Mouse (Mus musculus) left cerebral cortex, postnatal 10 days (tissue): Measurements from ENCODE around the gene Etfbkmt. TPM values are rescaled to one million over a fixed set of nuclear protein-coding genes. Genes with fewer than 3 reads are reported as not detected.

Experiments used
- DNase-seq, 2 experiments: peaks; one replicate each; pipeline ENCODE4 v3.0.0; 2021 to 2022; ENCODE audit warnings: low spot score in 2 of 2, mixed read lengths in 1 of 2; ENCODE audit errors: extremely low spot score in 1 of 2
- intact Hi-C: fragments of 180-260 bp; cut with DNase I; formaldehyde crosslinking; loops from one replicate; pipeline ENCODE4 v1.15.1; 2025
- total RNA-seq, 2 experiments: library from RNA; stranded (reverse); gene quantifications; 2 replicates each; pipeline ENCODE4 v1.2.3; 2021

Gene Etfbkmt
- 1 to 10 TPM; 1.6 to 2.3 TPM for total RNA-seq

GRCm38 (mm10) chr6:149139471-149139870 lies at the start of gene Etfbkmt:
Etfbkmt (plus strand) TSS chr6:149139849.
- intact Hi-C loops, result no loop called here
- DNase-seq, result no peak

DNA sequence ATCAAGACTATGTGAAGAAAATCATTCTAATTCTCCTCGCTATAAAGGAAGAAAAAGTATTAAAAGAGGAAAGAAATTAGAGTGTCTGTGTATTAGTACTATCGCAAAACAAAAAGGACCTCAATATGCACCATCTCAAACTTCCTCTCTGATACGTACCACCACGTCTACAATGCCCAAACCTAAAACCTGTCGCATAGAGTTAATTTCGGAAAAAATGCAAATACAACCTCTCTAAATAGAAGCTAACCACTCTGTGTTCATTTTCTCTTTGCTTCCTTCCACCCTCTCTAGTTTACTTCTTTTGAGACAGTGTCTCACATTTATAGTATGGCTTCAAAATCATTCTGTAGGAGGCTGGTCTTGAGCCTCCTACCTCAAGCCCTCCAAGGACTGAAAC lies 47.2 kb upstream of the Etfbkmt start:
- intact Hi-C loops, result no loop called here
- no peak for DNase-seq

GRCm38 (mm10) chr6:149093465-149093864 lies 46.2 kb upstream of the Etfbkmt start:
- intact Hi-C loops, result no loop called here
- peak in 1 of 2 experiments; percentile 36 for DNase-seq

GRCm38 (mm10) chr6:149094555-149094954 lies 45.1 kb upstream of the Etfbkmt start:
- intact Hi-C loops, result no loop called here
- DNase-seq, result no peak

DNA sequence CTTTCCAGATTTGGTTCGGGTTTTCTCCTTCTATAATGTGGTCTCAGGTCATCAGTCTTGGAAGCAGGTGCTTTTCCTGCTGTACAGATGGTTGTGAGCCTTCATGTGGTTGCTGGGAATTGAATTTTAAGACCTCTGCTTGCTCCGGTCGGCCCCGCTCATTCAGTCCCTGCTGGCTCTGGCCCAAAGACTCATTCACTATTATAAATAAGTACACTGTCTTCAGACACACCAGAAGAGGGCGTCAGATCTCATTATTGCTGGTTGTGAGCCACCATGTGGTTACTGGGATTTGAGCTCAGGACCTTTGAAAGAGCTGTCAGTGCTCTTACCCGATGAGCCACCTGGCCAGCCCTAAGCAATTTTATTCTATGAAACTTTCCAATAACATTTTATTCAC lies 44.3 kb upstream of the Etfbkmt start:
- peak in 1 of 2 experiments; percentile 23 for DNase-seq
- intact Hi-C loops, result no loop called here

GRCm38 (mm10) chr6:149096233-149096632 lies 43.4 kb upstream of the Etfbkmt start:
- intact Hi-C loops, result no loop called here
- DNase-seq, result no peak

DNA sequence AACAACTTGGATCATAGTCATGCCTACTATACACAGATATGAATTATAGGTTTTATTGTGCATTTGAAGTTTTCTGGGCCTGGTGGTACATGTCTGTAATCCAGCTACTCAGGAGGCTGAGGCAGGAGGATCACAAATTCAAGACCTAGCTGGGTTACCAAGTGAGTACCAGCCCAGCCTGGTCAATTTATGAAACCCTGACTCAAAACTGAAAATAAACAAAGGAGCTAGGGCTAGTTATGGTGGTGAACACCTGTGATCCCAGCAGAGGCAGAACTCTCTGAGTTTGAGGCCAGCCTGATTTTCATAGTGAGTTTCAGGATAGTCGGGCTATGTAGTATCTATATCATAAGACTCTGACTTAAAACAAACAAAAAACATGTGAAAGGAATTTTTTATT lies 42.4 kb upstream of the Etfbkmt start:
- no peak for DNase-seq
- intact Hi-C loops, result no loop called here

DNA sequence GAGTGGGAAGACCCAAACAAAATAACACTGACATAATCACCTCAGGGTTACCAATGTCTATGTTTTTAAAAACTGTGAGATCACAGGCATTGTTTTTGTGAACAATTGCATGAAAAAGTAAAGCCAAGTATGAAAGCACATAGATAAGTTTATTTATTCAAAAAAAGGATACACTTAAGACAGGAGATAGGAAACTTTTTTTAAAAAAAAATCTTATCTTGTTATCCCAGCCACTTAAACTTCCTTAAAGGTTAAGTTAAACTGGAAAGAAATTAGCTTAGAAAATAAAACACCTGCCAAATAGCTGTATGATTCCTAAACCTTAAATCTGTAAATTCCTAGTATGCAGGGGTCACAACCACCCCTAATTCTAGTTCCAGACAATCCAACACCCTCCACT lies 40.7 kb upstream of the Etfbkmt start:
- DNase-seq, result no peak
- intact Hi-C loops, result no loop called here

- intact Hi-C loops, result loop anchor here (5.0 kb wide), 1 partner anchor 38 kb away; no protein-coding TSS in a partner anchor
- peak; percentile 53 to 78 for DNase-seq
These were observed 39.2 kb upstream of the Etfbkmt start for GRCm38 (mm10) chr6:149100174-149101075.

- intact Hi-C loops, result loop anchor here (5.0 kb wide), 1 partner anchor 39 kb away; no protein-coding TSS in a partner anchor
These were observed 38.3 kb upstream of the Etfbkmt start, which contains the start of gene Dennd5b for GRCm38 (mm10) chr6:149101076-149101942. Dennd5b (minus strand) TSS chr6:149101680.

GRCm38 (mm10) chr6:149101943-149102243 lies 37.8 kb upstream of the Etfbkmt start:
- intact Hi-C loops, result loop anchor here (5.0 kb wide), 1 partner anchor 40 kb away; no protein-coding TSS in a partner anchor
- no peak for DNase-seq

More at GRCm38 (mm10) chr6:149101076-149101942, 38.3 kb upstream of the Etfbkmt start, which contains the start of gene Dennd5b:
- peak; percentile 82 to 91 for DNase-seq

DNA sequence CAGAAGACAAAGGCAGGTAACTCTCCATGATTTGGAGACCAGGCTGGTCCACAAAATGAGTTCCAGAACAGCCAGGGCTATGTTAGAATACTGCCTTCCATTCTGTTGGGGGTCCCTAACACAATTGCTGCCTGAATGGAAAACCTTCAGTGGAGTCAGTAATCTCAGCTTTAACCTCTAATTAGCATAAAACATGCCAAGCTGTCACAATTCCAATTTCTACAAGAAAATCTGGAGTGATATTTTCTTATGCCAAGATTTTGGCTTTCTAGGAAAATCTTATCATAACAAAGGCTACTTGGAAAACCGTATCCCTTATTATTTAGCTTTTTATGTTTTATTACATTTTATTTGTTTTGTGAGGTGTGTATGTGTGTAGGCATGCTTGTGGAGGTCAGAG lies 36.2 kb upstream of the Etfbkmt start:
- intact Hi-C loops, result loop anchor here (5.0 kb wide), 1 partner anchor 41 kb away; no protein-coding TSS in a partner anchor
- no peak for DNase-seq

GRCm38 (mm10) chr6:149107615-149108014 lies 32.0 kb upstream of the Etfbkmt start:
- no peak for DNase-seq
- intact Hi-C loops, result no loop called here

- intact Hi-C loops, result no loop called here
- no peak for DNase-seq
These were observed 30.7 kb upstream of the Etfbkmt start for GRCm38 (mm10) chr6:149108909-149109308.

DNA sequence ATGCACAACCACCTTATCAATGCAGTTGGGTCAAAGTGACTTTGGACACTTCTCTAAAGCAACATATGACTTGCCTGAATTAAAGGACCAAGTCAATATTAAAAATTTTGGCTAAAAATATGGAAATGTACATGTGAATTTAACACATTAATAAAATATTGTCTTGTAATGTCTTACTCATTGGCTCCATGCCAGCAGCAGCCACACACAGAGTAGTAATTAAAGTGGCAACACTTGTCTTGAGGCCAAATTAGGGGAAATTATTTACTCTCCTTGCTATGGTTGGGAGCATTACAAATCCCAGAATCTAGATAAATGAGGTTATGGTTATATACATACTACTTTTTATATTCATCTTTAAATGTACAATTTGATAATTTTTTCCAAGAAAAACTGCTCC lies 22.7 kb upstream of the Etfbkmt start:
- DNase-seq, result no peak
- intact Hi-C loops, result no loop called here

DNA sequence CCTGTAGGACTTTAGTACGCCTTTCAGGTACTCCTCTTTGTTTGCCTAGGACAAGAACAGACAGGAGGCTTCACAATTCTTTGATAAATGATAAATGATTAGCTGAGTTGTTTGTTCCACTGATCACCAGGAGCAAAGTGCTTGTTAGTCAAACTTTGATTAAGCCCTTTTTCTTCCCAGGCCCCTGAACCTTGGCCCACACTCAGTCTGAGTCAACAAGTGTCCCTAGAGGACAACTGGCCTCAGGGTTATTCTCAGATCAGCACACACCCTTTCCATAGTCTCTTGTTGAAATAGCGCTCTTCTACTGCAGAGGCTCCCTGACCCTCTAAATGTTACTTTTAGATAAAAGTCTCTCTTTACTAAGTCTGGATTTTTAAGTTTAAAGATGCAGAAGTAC lies 20.7 kb upstream of the Etfbkmt start:
- intact Hi-C loops, result no loop called here
- no peak for DNase-seq

DNA sequence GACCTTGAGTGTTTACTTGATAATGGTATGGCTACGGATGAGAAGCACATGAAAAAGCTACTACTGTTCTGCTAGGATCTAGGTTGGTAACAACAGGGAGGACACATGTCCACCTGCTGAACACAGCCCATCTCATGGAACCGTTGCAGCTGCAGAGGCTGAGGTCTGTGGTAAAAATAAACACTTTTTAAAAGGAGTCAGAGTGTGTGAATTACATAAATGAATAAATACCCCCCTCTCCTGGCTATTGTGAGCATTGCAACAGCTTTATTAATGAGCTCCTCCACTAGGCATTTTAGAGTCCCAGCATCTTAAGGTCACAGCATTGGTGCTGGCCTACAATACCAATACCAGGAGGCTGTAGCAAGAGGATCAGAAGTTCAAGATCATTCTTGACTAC lies 19.8 kb upstream of the Etfbkmt start:
- intact Hi-C loops, result loop anchor here (2.0 to 5.0 kb wide), 2 partner anchors 105 to 188 kb away; no protein-coding TSS in a partner anchor
- peak; percentile 41 to 67 for DNase-seq

DNA sequence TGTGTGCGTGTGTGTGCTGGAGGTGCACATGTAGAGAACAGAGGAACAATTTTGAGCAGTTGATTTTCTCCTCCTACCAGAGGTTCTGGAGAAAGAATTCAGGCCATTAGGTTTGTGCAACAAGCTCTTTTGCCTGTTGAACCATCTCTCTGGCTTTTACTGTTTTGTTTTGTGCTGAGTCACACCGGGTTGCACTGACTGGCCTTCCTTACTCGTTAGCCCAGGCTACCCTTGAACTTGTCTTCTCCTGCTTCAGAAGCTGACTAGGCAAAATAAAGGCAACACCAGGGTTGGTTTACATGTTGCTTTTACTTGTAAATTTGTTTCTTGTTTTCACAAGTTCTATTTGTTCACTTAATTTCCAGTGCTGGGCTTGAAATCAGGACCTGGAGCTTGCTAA lies 16.6 kb upstream of the Etfbkmt start:
- intact Hi-C loops, result loop anchor here (5.0 kb wide), 1 partner anchor 191 kb away; no protein-coding TSS in a partner anchor
- DNase-seq, result no peak

- DNase-seq, result peak in 1 of 2 experiments; percentile 31
- intact Hi-C loops, result loop anchor here (5.0 kb wide), 1 partner anchor 251 kb away; no protein-coding TSS in a partner anchor
These were observed 13.0 kb upstream of the Etfbkmt start for GRCm38 (mm10) chr6:149126675-149127074.
